Mouse (Mus musculus): ENCODE measurements around the gene Tet3. TPM values are rescaled to one million over a fixed set of nuclear protein-coding genes. Genes with fewer than 3 reads are reported as not detected.

The Tet3 gene
- polyA plus RNA-seq, 1 experiment, result 7.4 TPM

- TF ChIP-seq POLR2A (IDR thresholded peaks at IDR 0.05; ENCODE audit: insufficient read depth, low read length) (no peak), EP300 (IDR thresholded peaks at IDR 0.05; ENCODE audit: insufficient read depth, low read depth, low read length) (no peak), CTCF (IDR thresholded peaks at IDR 0.05; ENCODE audit: low read depth, low read length) (no peak)
- Histone ChIP-seq H3K9me3 (replicated peaks; ENCODE audit: control insufficient read depth, insufficient read depth, low read length, poor library complexity, severe bottlenecking) (no peaks in the 10 kb centered on the region), H3K9ac (ENCODE audit: low read depth, poor library complexity, severe bottlenecking) (no peak overlapping the region), H3K36me3 (ENCODE audit: control insufficient read depth, insufficient read depth, low read length, poor library complexity, severe bottlenecking) (no peaks in the 10 kb centered on the region), H3K4me1 (ENCODE audit: control insufficient read depth, insufficient read depth, low read length) (no peaks in the 10 kb centered on the region), H3K4me3 (ENCODE audit: low read depth, low read length) (no peak overlapping the region), H3K27me3 (ENCODE audit: control insufficient read depth, insufficient read depth, low read length, poor library complexity, severe bottlenecking) (no peaks in the 10 kb centered on the region), H3K27ac (ENCODE audit: insufficient read depth, low read length) (no peak overlapping the region)
Measured at GRCm38 (mm10) chr6:83405511-83406064, 53.3 kb downstream of the Tet3 start.

- H3K9ac ChIP-seq (ENCODE audit: low read depth, poor library complexity, severe bottlenecking), result no peak overlapping the region
- H3K36me3 ChIP-seq (ENCODE audit: control insufficient read depth, insufficient read depth, low read length, poor library complexity, severe bottlenecking), result no peaks in the 10 kb centered on the region
- H3K27me3 ChIP-seq (ENCODE audit: control insufficient read depth, insufficient read depth, low read length, poor library complexity, severe bottlenecking), result no peaks in the 10 kb centered on the region
- H3K4me1 ChIP-seq (ENCODE audit: control insufficient read depth, insufficient read depth, low read length), result no peaks in the 10 kb centered on the region
- no peaks in the 10 kb centered on the region for H3K9me3 ChIP-seq (replicated peaks; ENCODE audit: control insufficient read depth, insufficient read depth, low read length, poor library complexity, severe bottlenecking)
- TF ChIP-seq EP300 (IDR thresholded peaks at IDR 0.05; ENCODE audit: insufficient read depth, low read depth, low read length) (no peak), POLR2A (IDR thresholded peaks at IDR 0.05; ENCODE audit: insufficient read depth, low read length) (no peak), CTCF (IDR thresholded peaks at IDR 0.05; ENCODE audit: low read depth, low read length) (no peak)
- no peak overlapping the region for H3K27ac ChIP-seq (ENCODE audit: insufficient read depth, low read length)
- H3K4me3 ChIP-seq (ENCODE audit: low read depth, low read length), result no peak overlapping the region
Measured at GRCm38 (mm10) chr6:83404571-83404970, 54.3 kb downstream of the Tet3 start.

- Histone ChIP-seq H3K27ac (ENCODE audit: insufficient read depth, low read length) (no peak overlapping the region), H3K36me3 (ENCODE audit: control insufficient read depth, insufficient read depth, low read length, poor library complexity, severe bottlenecking) (no peaks in the 10 kb centered on the region), H3K27me3 (ENCODE audit: control insufficient read depth, insufficient read depth, low read length, poor library complexity, severe bottlenecking) (no peaks in the 10 kb centered on the region), H3K9ac (ENCODE audit: low read depth, poor library complexity, severe bottlenecking) (no peak overlapping the region), H3K4me1 (ENCODE audit: control insufficient read depth, insufficient read depth, low read length) (no peaks in the 10 kb centered on the region), H3K9me3 (replicated peaks; ENCODE audit: control insufficient read depth, insufficient read depth, low read length, poor library complexity, severe bottlenecking) (no peaks in the 10 kb centered on the region), H3K4me3 (ENCODE audit: low read depth, low read length) (no peak overlapping the region)
- TF ChIP-seq POLR2A (IDR thresholded peaks at IDR 0.05; ENCODE audit: insufficient read depth, low read length), result no peak
- no peak for TF ChIP-seq CTCF (IDR thresholded peaks at IDR 0.05; ENCODE audit: low read depth, low read length)
- TF ChIP-seq EP300 (IDR thresholded peaks at IDR 0.05; ENCODE audit: insufficient read depth, low read depth, low read length), result no peak
Measured at GRCm38 (mm10) chr6:83403481-83403880, 55.4 kb downstream of the Tet3 start.

- Histone ChIP-seq H3K4me1 (ENCODE audit: control insufficient read depth, insufficient read depth, low read length) (no peaks in the 10 kb centered on the region), H3K36me3 (ENCODE audit: control insufficient read depth, insufficient read depth, low read length, poor library complexity, severe bottlenecking) (no peaks in the 10 kb centered on the region), H3K4me3 (ENCODE audit: low read depth, low read length) (no peak overlapping the region), H3K27me3 (ENCODE audit: control insufficient read depth, insufficient read depth, low read length, poor library complexity, severe bottlenecking) (no peaks in the 10 kb centered on the region), H3K9me3 (replicated peaks; ENCODE audit: control insufficient read depth, insufficient read depth, low read length, poor library complexity, severe bottlenecking) (no peaks in the 10 kb centered on the region), H3K9ac (ENCODE audit: low read depth, poor library complexity, severe bottlenecking) (no peak overlapping the region), H3K27ac (ENCODE audit: insufficient read depth, low read length) (no peak overlapping the region)
- TF ChIP-seq POLR2A (IDR thresholded peaks at IDR 0.05; ENCODE audit: insufficient read depth, low read length) (no peak), CTCF (IDR thresholded peaks at IDR 0.05; ENCODE audit: low read depth, low read length) (no peak), EP300 (IDR thresholded peaks at IDR 0.05; ENCODE audit: insufficient read depth, low read depth, low read length) (no peak)
Measured at GRCm38 (mm10) chr6:83399790-83400189, 59.1 kb downstream of the Tet3 start.

GRCm38 (mm10) chr6:83397728-83398127 lies 61.2 kb downstream of the Tet3 start:
- no peaks in the 10 kb centered on the region for H3K36me3 ChIP-seq (ENCODE audit: control insufficient read depth, insufficient read depth, low read length, poor library complexity, severe bottlenecking)
- no peaks in the 10 kb centered on the region for H3K9me3 ChIP-seq (replicated peaks; ENCODE audit: control insufficient read depth, insufficient read depth, low read length, poor library complexity, severe bottlenecking)
- H3K9ac ChIP-seq (ENCODE audit: low read depth, poor library complexity, severe bottlenecking), result no peak overlapping the region
- no peaks in the 10 kb centered on the region for H3K4me1 ChIP-seq (ENCODE audit: control insufficient read depth, insufficient read depth, low read length)
- no peak overlapping the region for H3K27ac ChIP-seq (ENCODE audit: insufficient read depth, low read length)
- H3K4me3 ChIP-seq (ENCODE audit: low read depth, low read length), result no peak overlapping the region
- no peaks in the 10 kb centered on the region for H3K27me3 ChIP-seq (ENCODE audit: control insufficient read depth, insufficient read depth, low read length, poor library complexity, severe bottlenecking)
- TF ChIP-seq EP300 (IDR thresholded peaks at IDR 0.05; ENCODE audit: insufficient read depth, low read depth, low read length) (no peak), CTCF (IDR thresholded peaks at IDR 0.05; ENCODE audit: low read depth, low read length) (no peak), POLR2A (IDR thresholded peaks at IDR 0.05; ENCODE audit: insufficient read depth, low read length) (no peak)

GRCm38 (mm10) chr6:83396711-83397110 lies 62.2 kb downstream of the Tet3 start:
- no peaks in the 10 kb centered on the region for H3K4me1 ChIP-seq (ENCODE audit: control insufficient read depth, insufficient read depth, low read length)
- no peak overlapping the region for H3K4me3 ChIP-seq (ENCODE audit: low read depth, low read length)
- TF ChIP-seq POLR2A (IDR thresholded peaks at IDR 0.05; ENCODE audit: insufficient read depth, low read length) (no peak), CTCF (IDR thresholded peaks at IDR 0.05; ENCODE audit: low read depth, low read length) (no peak), EP300 (IDR thresholded peaks at IDR 0.05; ENCODE audit: insufficient read depth, low read depth, low read length) (no peak)
- H3K27ac ChIP-seq (ENCODE audit: insufficient read depth, low read length), result no peak overlapping the region
- no peaks in the 10 kb centered on the region for H3K27me3 ChIP-seq (ENCODE audit: control insufficient read depth, insufficient read depth, low read length, poor library complexity, severe bottlenecking)
- no peaks in the 10 kb centered on the region for H3K36me3 ChIP-seq (ENCODE audit: control insufficient read depth, insufficient read depth, low read length, poor library complexity, severe bottlenecking)
- no peak overlapping the region for H3K9ac ChIP-seq (ENCODE audit: low read depth, poor library complexity, severe bottlenecking)
- H3K9me3 ChIP-seq (replicated peaks; ENCODE audit: control insufficient read depth, insufficient read depth, low read length, poor library complexity, severe bottlenecking), result no peaks in the 10 kb centered on the region

All from ES-Bruce4 (cell line).